Mouse (Mus musculus) hematopoietic stem cell, adult 5-6 weeks (primary cell): Measurements from ENCODE around the gene Zfp809. TPM values are rescaled to one million over a fixed set of nuclear protein-coding genes. Genes with fewer than 3 reads are reported as not detected.
"Not testable (repeated sequence)": the region's sequence is repeated elsewhere in the genome, so short reads cannot be mapped to it uniquely, and the experiment has no call there.

Experiments
- ATAC-seq, 2 experiments: fragments of 125-278 bp in 1 of 2; replicated peaks in 1 of 2; 2 replicates each; pipeline ENCODE4 v1.8.0; 2016 to 2017; ENCODE audit warnings: inconsistent platforms in 2 of 2, mild to moderate bottlenecking in 2 of 2, moderate number of reproducible peaks in 2 of 2, low read depth in 1 of 2, moderate TSS enrichment in 1 of 2; ENCODE audit not compliant: low FRiP score in 2 of 2, poor library complexity in 2 of 2, severe bottlenecking in 2 of 2, insufficient read depth in 1 of 2, low TSS enrichment in 1 of 2
- total RNA-seq: library from RNA; stranded (forward); fragments of 172-1452, 232-1000 nt; gene quantifications from 2 replicates; pipeline ENCODE4 v1.2.3, GENCODE M21; 2017

Gene Zfp809
- total RNA-seq = 38.2 and 48.4 TPM in 2 replicates

GRCm38 (mm10) chr9:22225581-22226388 lies at the start of gene Zfp809:
Gene Zfp809 (plus strand): TSS chr9:22225714.
- peak; percentile 96 to 99 for ATAC-seq

GRCm38 (mm10) chr9:22188025-22188611 lies 37.4 kb upstream of the Zfp809 start, which contains the start of gene Zfp872:
Gene Zfp872 (plus strand): TSS chr9:22188090.
- peak; percentile 36 to 46; a peak in 3 of 4 replicates for ATAC-seq

- ATAC-seq = no peak
Observed at GRCm38 (mm10) chr9:22196412-22196811, 29.1 kb upstream of the Zfp809 start.

- no peak for ATAC-seq
Observed at GRCm38 (mm10) chr9:22213785-22214194, 11.7 kb upstream of the Zfp809 start.

GRCm38 (mm10) chr9:22214549-22214948 lies 11.0 kb upstream of the Zfp809 start:
- ATAC-seq = no peak

GRCm38 (mm10) chr9:22216705-22217104 lies 8.8 kb upstream of the Zfp809 start:
- no peak for ATAC-seq

- ATAC-seq = no peak
Observed at GRCm38 (mm10) chr9:22217858-22218493, 7.5 kb upstream of the Zfp809 start.

- ATAC-seq = no peak
Observed at GRCm38 (mm10) chr9:22224066-22224465, 1.4 kb upstream of the Zfp809 start.

GRCm38 (mm10) chr9:22224536-22225503 lies 694 bp upstream of the Zfp809 start:
- ATAC-seq = peak; percentile 52 to 61

GRCm38 (mm10) chr9:22226389-22226673 lies 817 bp downstream of the Zfp809 start:
- ATAC-seq = not testable (repeated sequence)

GRCm38 (mm10) chr9:22226846-22227245 lies 1.3 kb downstream of the Zfp809 start:
- no peak for ATAC-seq

GRCm38 (mm10) chr9:22229386-22230026 lies 4.0 kb downstream of the Zfp809 start:
- ATAC-seq = no peak

GRCm38 (mm10) chr9:22230061-22230460 lies 4.5 kb downstream of the Zfp809 start:
- ATAC-seq = no peak

- ATAC-seq = no peak
Observed at GRCm38 (mm10) chr9:22230556-22230955, 5.0 kb downstream of the Zfp809 start.

- ATAC-seq = no peak
Observed at GRCm38 (mm10) chr9:22240001-22240400, 14.5 kb downstream of the Zfp809 start.

GRCm38 (mm10) chr9:22244242-22244641 lies 18.7 kb downstream of the Zfp809 start:
- no peak for ATAC-seq

- ATAC-seq = no peak
Observed at GRCm38 (mm10) chr9:22256579-22256978, 31.1 kb downstream of the Zfp809 start.
